26 mouse cellular contexts compared by ENCODE assay signal in the genomic region with DNA sequence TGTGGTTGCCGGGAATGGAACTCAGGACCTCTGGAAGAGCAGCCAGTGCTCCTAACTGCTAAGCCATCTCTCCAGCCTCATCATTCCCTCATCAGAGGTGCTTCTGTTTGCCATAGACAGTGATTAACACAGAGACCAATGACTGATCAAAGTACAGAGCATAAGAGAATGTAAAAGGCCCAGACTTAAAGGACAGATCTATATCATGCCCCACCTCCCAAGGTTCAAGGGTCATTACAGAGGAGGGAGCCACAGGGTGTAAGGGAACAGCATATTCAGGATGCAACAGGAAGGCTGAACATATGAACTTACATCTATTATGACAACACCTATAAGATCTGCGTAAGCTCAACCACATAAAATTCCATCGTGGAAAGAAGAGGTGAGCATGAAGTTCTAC. TPM values are rescaled to one million over a fixed set of nuclear protein-coding genes. Genes with fewer than 3 reads are reported as not detected.
"Had no signal": no experiment of that assay in that cellular context is flagged by ENCODE, and none has a peak within 500 bp of the region (broad histone marks: within the 10 kb centered on the region; RNA-seq: fewer than 3 reads in every experiment).

No protein-coding gene starts in this region.

- H3K4me2 ChIP-seq: kidney, embryonic 15.5 days; limb, embryonic 13.5 days; midbrain, embryonic 12.5 days; midbrain, embryonic 15.5 days; neural tube, embryonic 12.5 days; neural tube, embryonic 15.5 days had no signal

- H3K4me1 ChIP-seq: kidney, embryonic 15.5 days; limb, embryonic 10.5 days; limb, embryonic 13.5 days; midbrain, embryonic 12.5 days; midbrain, embryonic 15.5 days; neural tube, embryonic 12.5 days; neural tube, embryonic 15.5 days had no signal

- ATAC-seq: hindbrain, postnatal 0 days; inflammation-experienced regulatory T-cells, adult 6 months; midbrain, embryonic 15.5 days had no signal

- H3K27ac ChIP-seq: hindbrain, postnatal 0 days; kidney, embryonic 15.5 days; layer of hippocampus, adult 2 months; limb, embryonic 10.5 days; limb, embryonic 13.5 days; midbrain, embryonic 12.5 days; midbrain, embryonic 15.5 days; neural tube, embryonic 12.5 days; neural tube, embryonic 15.5 days had no signal

- H3K27me3 ChIP-seq: kidney, embryonic 15.5 days; limb, embryonic 13.5 days; midbrain, embryonic 12.5 days; midbrain, embryonic 15.5 days; neural tube, embryonic 12.5 days; neural tube, embryonic 15.5 days had no signal

- H3K4me3 ChIP-seq: kidney, embryonic 15.5 days; layer of hippocampus, adult 2 months; limb, embryonic 10.5 days; limb, embryonic 13.5 days; midbrain, embryonic 12.5 days; midbrain, embryonic 15.5 days; neural tube, embryonic 12.5 days; neural tube, embryonic 15.5 days had no signal

- H3K9ac ChIP-seq: kidney, embryonic 15.5 days; limb, embryonic 13.5 days; midbrain, embryonic 12.5 days; midbrain, embryonic 15.5 days; neural tube, embryonic 12.5 days; neural tube, embryonic 15.5 days had no signal

- H3K36me3 ChIP-seq: kidney, embryonic 15.5 days; limb, embryonic 10.5 days; limb, embryonic 13.5 days; midbrain, embryonic 12.5 days; midbrain, embryonic 15.5 days; neural tube, embryonic 12.5 days; neural tube, embryonic 15.5 days had no signal

- H3K9me3 ChIP-seq: kidney, embryonic 15.5 days; limb, embryonic 10.5 days; limb, embryonic 13.5 days; midbrain, embryonic 15.5 days; neural tube, embryonic 12.5 days; neural tube, embryonic 15.5 days had no signal

- DNase-seq: kidney, adult 2 months; kidney, postnatal 10 days; kidney, postnatal 36 days; layer of hippocampus, adult 9-11 months; lung, adult 2 months; lung, postnatal 14 days; lung, postnatal 4 days; right cerebral cortex, adult 18-20 months; right cerebral cortex, postnatal 14 days; right cerebral cortex, postnatal 4 days; spleen, adult 18-20 months; thymus, adult 2 months; thymus, postnatal 14 days; thymus, postnatal 4 days had no signal

RNA-seq across cellular contexts. Expression of a gene that starts 10.7 kb away (rescaled TPM):
- polyA plus RNA-seq: hindbrain, postnatal 0 days; inflammation-experienced regulatory T-cells, adult 6 months; kidney, adult 2 months; kidney, embryonic 15.5 days; limb, embryonic 10.5 days; limb, embryonic 13.5 days; lung, embryonic 16.5 days; midbrain, embryonic 12.5 days; midbrain, embryonic 15.5 days; neural tube, embryonic 12.5 days; neural tube, embryonic 15.5 days; stomach, embryonic 16.5 days had no signal
